Mouse (Mus musculus) retina, postnatal 1 day (tissue): Measurements from ENCODE around the gene Gm21083.
"Not testable (repeated sequence)": the region's sequence is repeated elsewhere in the genome, so short reads cannot be mapped to it uniquely, and the experiment has no call there.

ENCODE experiments used
- DNase-seq: peaks from one replicate; pipeline ENCODE4 v3.0.0-alpha.2; 2012

The Gm21083 gene

GRCm38 (mm10) chr5:15630068-15630467 is 52.9 kb downstream of the Gm21083 start:
- not testable (repeated sequence) for DNase-seq
